Mouse (Mus musculus): Measurements from ENCODE around the gene Tgfbr3. TPM values are rescaled to one million over a fixed set of nuclear protein-coding genes. Genes with fewer than 3 reads are reported as not detected.

Tgfbr3 gene
- polyA plus RNA-seq, 1 experiment from 2014 or later: 24.4 TPM

GRCm38 (mm10) chr5:107186206-107186605 is 103.2 kb downstream of the Tgfbr3 start:
- no peak overlapping the region for H3K4me2 ChIP-seq (ENCODE audit: low read length)
- H3K9ac ChIP-seq (ENCODE audit: low read length): no peak overlapping the region
- H3K4me3 ChIP-seq (ENCODE audit: low read depth, low read length): no peak overlapping the region
- H3K9me3 ChIP-seq (ENCODE audit: control insufficient read depth, low read length): no peaks in the 10 kb centered on the region
- no peak for ATAC-seq (replicated peaks; ENCODE audit: low FRiP score, low TSS enrichment, low read depth)
- no peaks in the 10 kb centered on the region for H3K36me3 ChIP-seq (ENCODE audit: control insufficient read depth, insufficient read depth, low read length)
- no peak overlapping the region for H3K27ac ChIP-seq (ENCODE audit: low read depth)
- no peaks in the 10 kb centered on the region for H3K27me3 ChIP-seq (replicated peaks; ENCODE audit: control insufficient read depth, insufficient read depth, low read length)
- WGBS: 91% methylated on average over 3 of the region's 3 CpGs
- no peak for DNase-seq (ENCODE audit: low spot score)
- H3K4me1 ChIP-seq (replicated peaks; ENCODE audit: control insufficient read depth, insufficient read depth, low read length): peaks cover 7% of the 10 kb centered on the region

GRCm38 (mm10) chr5:107184158-107184883 is 105.1 kb downstream of the Tgfbr3 start:
- Histone ChIP-seq H3K36me3 (ENCODE audit: control insufficient read depth, insufficient read depth, low read length) (no peaks in the 10 kb centered on the region), H3K27ac (ENCODE audit: low read depth) (no peak overlapping the region), H3K27me3 (replicated peaks; ENCODE audit: control insufficient read depth, insufficient read depth, low read length) (no peaks in the 10 kb centered on the region), H3K4me1 (replicated peaks; ENCODE audit: control insufficient read depth, insufficient read depth, low read length) (peaks cover 7% of the 10 kb centered on the region), H3K4me2 (ENCODE audit: low read length) (no peak overlapping the region), H3K9me3 (ENCODE audit: control insufficient read depth, low read length) (no peaks in the 10 kb centered on the region), H3K9ac (ENCODE audit: low read length) (no peak overlapping the region), H3K4me3 (ENCODE audit: low read depth, low read length) (no peak overlapping the region)
- DNase-seq (ENCODE audit: low spot score) (no peak), ATAC-seq (replicated peaks; ENCODE audit: low FRiP score, low TSS enrichment, low read depth) (no peak)
- WGBS: 71% methylated on average over 8 of the region's 8 CpGs

DNA sequence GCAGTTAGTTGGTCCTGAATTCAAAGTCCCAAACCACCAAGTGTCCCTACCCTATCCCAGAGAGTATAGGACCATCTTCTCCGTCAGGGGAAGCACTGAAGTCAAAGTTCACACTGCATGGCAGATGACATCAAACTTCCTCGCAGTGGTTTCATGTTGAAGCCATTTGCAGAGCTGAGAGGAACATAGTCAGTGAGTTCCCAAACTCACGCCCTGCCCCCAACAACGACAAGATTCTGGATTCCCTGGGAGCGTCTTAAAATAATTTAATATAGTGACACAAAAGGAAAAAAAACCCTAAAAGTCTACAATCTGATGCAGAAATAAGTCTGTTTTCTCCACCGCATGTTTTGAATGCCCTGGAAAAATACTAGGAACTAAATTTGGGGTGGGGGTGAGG is 105.9 kb downstream of the Tgfbr3 start:
- Histone ChIP-seq H3K9ac (ENCODE audit: low read length) (no peak overlapping the region), H3K4me3 (ENCODE audit: low read depth, low read length) (no peak overlapping the region), H3K27ac (ENCODE audit: low read depth) (no peak overlapping the region), H3K4me1 (replicated peaks; ENCODE audit: control insufficient read depth, insufficient read depth, low read length) (peaks cover 7% of the 10 kb centered on the region), H3K4me2 (ENCODE audit: low read length) (no peak overlapping the region), H3K9me3 (ENCODE audit: control insufficient read depth, low read length) (no peaks in the 10 kb centered on the region), H3K27me3 (replicated peaks; ENCODE audit: control insufficient read depth, insufficient read depth, low read length) (no peaks in the 10 kb centered on the region), H3K36me3 (ENCODE audit: control insufficient read depth, insufficient read depth, low read length) (no peaks in the 10 kb centered on the region)
- ATAC-seq (replicated peaks; ENCODE audit: low FRiP score, low TSS enrichment, low read depth) (no peak), DNase-seq (ENCODE audit: low spot score) (no peak)
- WGBS: 39% methylated on average over 6 of the region's 6 CpGs

GRCm38 (mm10) chr5:107182721-107183120 is 106.7 kb downstream of the Tgfbr3 start:
- ATAC-seq (replicated peaks; ENCODE audit: low FRiP score, low TSS enrichment, low read depth) (no peak), DNase-seq (ENCODE audit: low spot score) (no peak)
- Histone ChIP-seq H3K27ac (ENCODE audit: low read depth) (no peak overlapping the region), H3K4me1 (replicated peaks; ENCODE audit: control insufficient read depth, insufficient read depth, low read length) (peaks cover 13% of the 10 kb centered on the region), H3K9ac (ENCODE audit: low read length) (no peak overlapping the region), H3K4me3 (ENCODE audit: low read depth, low read length) (no peak overlapping the region), H3K36me3 (ENCODE audit: control insufficient read depth, insufficient read depth, low read length) (no peaks in the 10 kb centered on the region), H3K4me2 (ENCODE audit: low read length) (no peak overlapping the region), H3K9me3 (ENCODE audit: control insufficient read depth, low read length) (no peaks in the 10 kb centered on the region), H3K27me3 (replicated peaks; ENCODE audit: control insufficient read depth, insufficient read depth, low read length) (no peaks in the 10 kb centered on the region)
- 95% methylated on average over 7 of the region's 7 CpGs for WGBS

DNA sequence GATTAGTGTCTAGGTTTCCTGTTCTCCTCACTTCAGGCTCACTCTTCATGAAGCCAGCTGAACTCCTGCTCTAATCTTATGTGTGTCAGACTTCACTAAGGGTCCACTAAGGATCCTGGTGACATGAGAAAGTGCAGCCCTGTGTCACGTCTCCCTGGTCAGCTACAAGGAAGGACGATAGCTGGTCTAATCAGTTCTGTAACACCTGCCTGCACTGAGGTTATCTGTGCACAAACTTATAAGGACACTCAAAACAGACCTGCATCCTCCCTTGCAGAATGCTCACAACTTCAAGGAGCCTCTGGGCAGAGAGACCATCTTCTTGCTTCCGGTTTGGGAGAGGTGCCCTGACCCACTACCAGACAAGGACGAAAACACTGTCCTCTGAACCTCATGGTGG is 107.6 kb downstream of the Tgfbr3 start:
- WGBS: 85% methylated on average over 4 of the region's 4 CpGs
- H3K9me3 ChIP-seq (ENCODE audit: control insufficient read depth, low read length): no peaks in the 10 kb centered on the region
- no peaks in the 10 kb centered on the region for H3K36me3 ChIP-seq (ENCODE audit: control insufficient read depth, insufficient read depth, low read length)
- no peak for ATAC-seq (replicated peaks; ENCODE audit: low FRiP score, low TSS enrichment, low read depth)
- no peak overlapping the region for H3K4me3 ChIP-seq (ENCODE audit: low read depth, low read length)
- no peaks in the 10 kb centered on the region for H3K27me3 ChIP-seq (replicated peaks; ENCODE audit: control insufficient read depth, insufficient read depth, low read length)
- H3K27ac ChIP-seq (ENCODE audit: low read depth): no peak overlapping the region
- H3K9ac ChIP-seq (ENCODE audit: low read length): no peak overlapping the region
- no peak for DNase-seq (ENCODE audit: low spot score)
- H3K4me2 ChIP-seq (ENCODE audit: low read length): no peak overlapping the region
- H3K4me1 ChIP-seq (replicated peaks; ENCODE audit: control insufficient read depth, insufficient read depth, low read length): peaks cover 19% of the 10 kb centered on the region

GRCm38 (mm10) chr5:107179194-107179593 is 110.2 kb downstream of the Tgfbr3 start:
- Histone ChIP-seq H3K36me3 (ENCODE audit: control insufficient read depth, insufficient read depth, low read length) (no peaks in the 10 kb centered on the region), H3K4me1 (replicated peaks; ENCODE audit: control insufficient read depth, insufficient read depth, low read length) (peaks cover 25% of the 10 kb centered on the region), H3K9ac (ENCODE audit: low read length) (no peak overlapping the region), H3K4me2 (ENCODE audit: low read length) (no peak overlapping the region), H3K4me3 (ENCODE audit: low read depth, low read length) (no peak overlapping the region), H3K9me3 (ENCODE audit: control insufficient read depth, low read length) (no peaks in the 10 kb centered on the region), H3K27me3 (replicated peaks; ENCODE audit: control insufficient read depth, insufficient read depth, low read length) (no peaks in the 10 kb centered on the region), H3K27ac (ENCODE audit: low read depth) (no peak overlapping the region)
- DNase-seq (ENCODE audit: low spot score) (no peak), ATAC-seq (replicated peaks; ENCODE audit: low FRiP score, low TSS enrichment, low read depth) (no peak)
- 78% methylated on average over 5 of the region's 5 CpGs for WGBS

DNA sequence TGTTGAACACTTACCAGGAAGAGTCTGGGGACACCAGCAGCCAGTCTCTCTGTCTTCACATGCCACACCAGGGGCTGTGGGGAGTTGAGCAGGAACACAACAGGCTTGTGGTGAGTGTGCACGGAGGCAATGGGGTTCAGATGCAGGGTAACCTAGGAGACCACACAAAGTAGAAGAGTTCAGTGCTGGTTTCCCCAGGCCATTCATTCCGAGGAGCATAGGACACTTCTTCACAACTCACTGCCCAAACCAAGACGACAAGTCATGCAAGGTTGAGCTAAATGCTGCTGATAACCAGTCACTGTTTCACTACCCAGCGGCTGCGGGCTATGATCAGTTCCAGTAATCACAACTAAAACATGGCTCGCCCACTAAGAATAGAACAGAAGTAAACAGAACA is 111.6 kb downstream of the Tgfbr3 start:
- no peak for DNase-seq (ENCODE audit: low spot score)
- Histone ChIP-seq H3K27me3 (replicated peaks; ENCODE audit: control insufficient read depth, insufficient read depth, low read length) (no peaks in the 10 kb centered on the region), H3K4me2 (ENCODE audit: low read length) (no peak overlapping the region), H3K27ac (ENCODE audit: low read depth) (peak overlapping the region; percentile 36; the same call in 1 of the 2 replicates), H3K4me3 (ENCODE audit: low read depth, low read length) (no peak overlapping the region), H3K4me1 (replicated peaks; ENCODE audit: control insufficient read depth, insufficient read depth, low read length) (peaks cover 22% of the 10 kb centered on the region), H3K9ac (ENCODE audit: low read length) (no peak overlapping the region), H3K9me3 (ENCODE audit: control insufficient read depth, low read length) (no peaks in the 10 kb centered on the region), H3K36me3 (ENCODE audit: control insufficient read depth, insufficient read depth, low read length) (no peaks in the 10 kb centered on the region)
- no peak for ATAC-seq (replicated peaks; ENCODE audit: low FRiP score, low TSS enrichment, low read depth)
- WGBS: 39% methylated on average over 6 of the region's 6 CpGs

DNA sequence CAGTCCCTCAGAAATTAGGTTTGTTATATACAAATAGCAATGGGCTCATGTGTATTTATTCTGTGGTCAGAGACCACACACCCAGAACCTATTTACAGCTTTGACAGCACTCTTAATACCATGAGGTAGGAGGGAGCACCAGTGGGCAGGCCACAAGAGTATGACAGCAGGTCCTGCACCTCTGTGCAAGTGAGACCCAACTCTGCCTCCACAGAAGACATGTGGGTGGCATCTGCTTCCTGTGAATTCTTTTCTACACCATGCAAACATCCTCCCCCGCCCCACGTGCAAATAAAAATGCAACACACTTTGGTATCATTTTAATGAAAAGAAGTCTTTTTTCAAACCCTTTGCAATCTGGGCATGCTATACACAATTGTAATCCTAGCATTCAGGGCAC is 112.2 kb downstream of the Tgfbr3 start:
- no peaks in the 10 kb centered on the region for H3K27me3 ChIP-seq (replicated peaks; ENCODE audit: control insufficient read depth, insufficient read depth, low read length)
- 53% methylated on average over 2 of the region's 2 CpGs for WGBS
- no peaks in the 10 kb centered on the region for H3K9me3 ChIP-seq (ENCODE audit: control insufficient read depth, low read length)
- no peak overlapping the region for H3K9ac ChIP-seq (ENCODE audit: low read length)
- H3K4me3 ChIP-seq (ENCODE audit: low read depth, low read length): no peak overlapping the region
- no peak overlapping the region for H3K4me2 ChIP-seq (ENCODE audit: low read length)
- H3K36me3 ChIP-seq (ENCODE audit: control insufficient read depth, insufficient read depth, low read length): no peaks in the 10 kb centered on the region
- no peak for ATAC-seq (replicated peaks; ENCODE audit: low FRiP score, low TSS enrichment, low read depth)
- no peak overlapping the region; the same call in 1 of the 2 replicates for H3K27ac ChIP-seq (ENCODE audit: low read depth)
- no peak for DNase-seq (ENCODE audit: low spot score)
- peaks cover 27% of the 10 kb centered on the region for H3K4me1 ChIP-seq (replicated peaks; ENCODE audit: control insufficient read depth, insufficient read depth, low read length)

DNA sequence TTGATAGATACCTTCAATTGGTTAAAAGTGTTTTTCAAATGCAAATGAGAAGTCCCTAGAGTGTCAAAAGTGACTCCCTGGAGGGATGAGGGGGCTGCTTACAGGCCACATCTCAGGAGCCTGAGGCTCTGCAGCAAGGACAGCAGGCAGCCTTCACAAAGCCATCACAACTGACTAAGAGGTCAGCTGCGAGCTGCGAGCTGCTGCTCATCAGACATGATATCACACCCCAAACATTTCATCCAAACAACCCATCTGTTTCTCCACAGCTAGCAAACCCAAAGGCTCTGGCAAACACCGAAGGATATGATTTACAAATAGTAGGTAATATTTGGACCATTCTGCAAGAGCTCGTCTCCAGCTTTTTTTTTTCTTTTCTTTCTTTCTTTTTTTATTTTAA is 112.6 kb downstream of the Tgfbr3 start:
- Histone ChIP-seq H3K4me2 (ENCODE audit: low read length) (no peak overlapping the region), H3K9me3 (ENCODE audit: control insufficient read depth, low read length) (no peaks in the 10 kb centered on the region), H3K4me1 (replicated peaks; ENCODE audit: control insufficient read depth, insufficient read depth, low read length) (peaks cover 31% of the 10 kb centered on the region), H3K4me3 (ENCODE audit: low read depth, low read length) (no peak overlapping the region), H3K27ac (ENCODE audit: low read depth) (no peak overlapping the region), H3K36me3 (ENCODE audit: control insufficient read depth, insufficient read depth, low read length) (no peaks in the 10 kb centered on the region), H3K9ac (ENCODE audit: low read length) (no peak overlapping the region), H3K27me3 (replicated peaks; ENCODE audit: control insufficient read depth, insufficient read depth, low read length) (no peaks in the 10 kb centered on the region)
- ATAC-seq (replicated peaks; ENCODE audit: low FRiP score, low TSS enrichment, low read depth) (no peak), DNase-seq (ENCODE audit: low spot score) (no peak)
- WGBS: 36% methylated on average over 4 of the region's 4 CpGs
